Mouse (Mus musculus): Measurements from ENCODE around the gene Ei24.

DNA sequence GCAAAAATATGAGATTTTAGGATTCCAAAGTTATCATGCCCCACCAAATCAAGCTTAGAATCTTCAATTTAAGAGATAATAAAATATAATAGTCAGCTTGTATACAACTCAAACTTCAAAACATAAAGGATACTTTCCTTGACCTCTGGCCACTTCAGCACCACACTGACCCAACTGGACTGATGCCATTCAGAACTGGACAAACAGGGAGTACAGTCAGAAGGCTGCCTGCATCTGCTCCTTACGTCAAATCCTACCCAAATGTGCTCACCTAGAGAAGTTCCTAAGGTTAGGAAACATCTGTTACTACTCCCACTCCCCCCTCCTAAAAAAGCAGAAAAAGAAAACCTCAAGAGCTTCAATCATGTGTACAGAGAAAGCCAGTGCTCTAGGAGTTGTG lies 1.6 kb downstream of the Ei24 start:
- no peak for TF ChIP-seq CTCF (IDR thresholded peaks at IDR 0.05; ENCODE audit: low read depth)
- no peak for TF ChIP-seq EP300 (IDR thresholded peaks at IDR 0.05; ENCODE audit: low read depth)

All from liver, embryonic 14.5 days (tissue).